Mouse (Mus musculus) bone marrow macrophage, adult 2 months (primary cell): ENCODE results near the gene Ctxn1. TPM values are rescaled to one million over a fixed set of nuclear protein-coding genes. Genes with fewer than 3 reads are reported as not detected.
A peak's percentile ranks its signal among the peaks of the same experiment; 100 is the strongest.

ENCODE experiments used
- H3K27ac ChIP-seq: 2 replicates; pipeline ENCODE4 v1.5.1; 2012; ENCODE audit warnings: low read depth, low read length; ENCODE audit not compliant: insufficient read depth
- H3K4me1 ChIP-seq: 2 replicates; pipeline ENCODE4 v1.6.1; 2012; ENCODE audit warnings: low read length; ENCODE audit not compliant: control insufficient read depth, insufficient read depth
- H3K4me3 ChIP-seq: 2 replicates; pipeline ENCODE4 v1.5.1; 2012; ENCODE audit warnings: mild to moderate bottlenecking, low read length, moderate library complexity; ENCODE audit not compliant: insufficient read depth
- CTCF ChIP-seq: IDR thresholded peaks from 2 replicates; pipeline ENCODE4 v1.5.1; 2012; ENCODE audit warnings: low read depth, mild to moderate bottlenecking, low read length, moderate library complexity
- POLR2A ChIP-seq: IDR thresholded peaks from 2 replicates; pipeline ENCODE4 v1.6.1; 2012; ENCODE audit warnings: mild to moderate bottlenecking, low read depth, low read length, borderline replicate concordance
- polyA plus RNA-seq: library from polyadenylated mRNA; stranded (reverse); fragments of >200 nt; gene quantifications from 2 replicates; pipeline ENCODE4 v1.2.4, GENCODE M21; 2012; ENCODE audit not compliant: missing spikeins, insufficient read depth, insufficient read length

Ctxn1 gene
- polyA plus RNA-seq, result 0.67 and 0.76 TPM in 2 replicates

GRCm38 (mm10) chr8:4259125-4259804, at the start of gene Ctxn1:
Gene Ctxn1 (minus strand): TSS chr8:4259274.
- TF ChIP-seq CTCF (no peak), POLR2A (no peak)
- Histone ChIP-seq H3K27ac (no peak within 1 kb of the TSS), H3K4me3 (peak within 1 kb of the TSS; percentile 52), H3K4me1 (peaks cover 16% of the 10 kb centered on the region)

- Histone ChIP-seq H3K4me3 (no peak overlapping the region), H3K4me1 (no peaks in the 10 kb centered on the region), H3K27ac (no peak overlapping the region)
- TF ChIP-seq POLR2A (no peak), CTCF (no peak)
Observed at GRCm38 (mm10) chr8:4305838-4306237, 46.8 kb upstream of the Ctxn1 start.

- TF ChIP-seq POLR2A (no peak), CTCF (no peak)
- no peak overlapping the region for H3K27ac ChIP-seq
Observed at GRCm38 (mm10) chr8:4304124-4304547, 45.1 kb upstream of the Ctxn1 start.

GRCm38 (mm10) chr8:4297822-4298221, 38.7 kb upstream of the Ctxn1 start:
- TF ChIP-seq CTCF (no peak), POLR2A (no peak)
- H3K27ac ChIP-seq, result no peak overlapping the region
- no peaks in the 10 kb centered on the region for H3K4me1 ChIP-seq
- H3K4me3 ChIP-seq, result no peak overlapping the region

More at GRCm38 (mm10) chr8:4304124-4304547, 45.1 kb upstream of the Ctxn1 start:
- Histone ChIP-seq H3K4me3 (no peak overlapping the region), H3K4me1 (no peaks in the 10 kb centered on the region)

GRCm38 (mm10) chr8:4292738-4293137, 33.7 kb upstream of the Ctxn1 start:
- Histone ChIP-seq H3K4me3 (no peak overlapping the region), H3K27ac (no peak overlapping the region), H3K4me1 (no peaks in the 10 kb centered on the region)
- TF ChIP-seq POLR2A (no peak), CTCF (no peak)

GRCm38 (mm10) chr8:4276111-4276465, 17.0 kb upstream of the Ctxn1 start:
- H3K4me3 ChIP-seq, result peak overlapping the region; percentile 93
- no peak overlapping the region for H3K27ac ChIP-seq
- no peak for TF ChIP-seq CTCF
- no peak for TF ChIP-seq POLR2A
- H3K4me1 ChIP-seq, result peaks cover 8% of the 10 kb centered on the region

GRCm38 (mm10) chr8:4275275-4276110, 16.4 kb upstream of the Ctxn1 start, which contains the start of gene Timm44:
Gene Timm44 (minus strand): TSS chr8:4275913.
- Histone ChIP-seq H3K4me3 (peak within 1 kb of the TSS; percentile 93), H3K27ac (peak within 1 kb of the TSS; percentile 52), H3K4me1 (peaks cover 8% of the 10 kb centered on the region)
- TF ChIP-seq POLR2A (no peak), CTCF (no peak)

GRCm38 (mm10) chr8:4269609-4270008, 10.5 kb upstream of the Ctxn1 start:
- TF ChIP-seq CTCF (no peak), POLR2A (no peak)
- Histone ChIP-seq H3K4me3 (no peak overlapping the region), H3K4me1 (peaks cover 4% of the 10 kb centered on the region), H3K27ac (no peak overlapping the region)

GRCm38 (mm10) chr8:4267627-4268026, 8.6 kb upstream of the Ctxn1 start:
- Histone ChIP-seq H3K4me1 (peaks cover 14% of the 10 kb centered on the region), H3K27ac (no peak overlapping the region), H3K4me3 (no peak overlapping the region)
- TF ChIP-seq POLR2A, result no peak
- no peak for TF ChIP-seq CTCF
